Mouse (Mus musculus): ENCODE measurements around the gene Prap1. TPM values are rescaled to one million over a fixed set of nuclear protein-coding genes. Genes with fewer than 3 reads are reported as not detected.

Prap1 gene
- polyA plus RNA-seq, 1 experiment from 2014 or later, result not detected

- H3K4me1 ChIP-seq, result no peaks in the 10 kb centered on the region
- WGBS (ENCODE audit: insufficient replicate concordance), result 4% methylated on average over 6 of the region's 6 CpGs
- ATAC-seq, result no peak
- no peak overlapping the region for H3K9ac ChIP-seq
- no peak overlapping the region for H3K27ac ChIP-seq
- no peaks in the 10 kb centered on the region for H3K9me3 ChIP-seq (replicated peaks)
- no peak overlapping the region; the same call in 1 of the 2 replicates for H3K4me2 ChIP-seq
- H3K4me3 ChIP-seq, result no peak overlapping the region
- no peaks in the 10 kb centered on the region for H3K36me3 ChIP-seq
- peaks cover 96% of the 10 kb centered on the region for H3K27me3 ChIP-seq (replicated peaks)
Observed at GRCm38 (mm10) chr7:140061832-140062130, 31.4 kb upstream of the Prap1 start.

- WGBS (ENCODE audit: insufficient replicate concordance), result 17% methylated on average over 11 of the region's 11 CpGs
- ATAC-seq, result 0 out of 2 replicates have a peak, but pooled peaks have one; percentile 17
- no peaks in the 10 kb centered on the region for H3K36me3 ChIP-seq
- H3K4me3 ChIP-seq, result no peak overlapping the region
- peaks cover 91% of the 10 kb centered on the region for H3K27me3 ChIP-seq (replicated peaks)
- no peaks in the 10 kb centered on the region for H3K9me3 ChIP-seq (replicated peaks)
- H3K27ac ChIP-seq, result no peak overlapping the region
- no peaks in the 10 kb centered on the region for H3K4me1 ChIP-seq
- no peak overlapping the region for H3K9ac ChIP-seq
- H3K4me2 ChIP-seq, result no peak overlapping the region
Observed at GRCm38 (mm10) chr7:140062307-140062706, 30.9 kb upstream of the Prap1 start.

GRCm38 (mm10) chr7:140063092-140063491 is 30.1 kb upstream of the Prap1 start:
- peaks cover 83% of the 10 kb centered on the region for H3K27me3 ChIP-seq (replicated peaks)
- ATAC-seq, result no peak

GRCm38 (mm10) chr7:140067397-140067796 is 25.8 kb upstream of the Prap1 start:
- Histone ChIP-seq H3K9me3 (replicated peaks) (no peaks in the 10 kb centered on the region), H3K4me3 (no peak overlapping the region), H3K4me2 (no peak overlapping the region), H3K9ac (no peak overlapping the region), H3K36me3 (no peaks in the 10 kb centered on the region), H3K27me3 (replicated peaks) (peaks cover 65% of the 10 kb centered on the region), H3K4me1 (no peaks in the 10 kb centered on the region), H3K27ac (no peak overlapping the region)
- 39% methylated on average over 6 of the region's 6 CpGs for WGBS (ENCODE audit: insufficient replicate concordance)
- ATAC-seq, result no peak

More at GRCm38 (mm10) chr7:140063092-140063491, 30.1 kb upstream of the Prap1 start:
- no peak overlapping the region for H3K27ac ChIP-seq
- H3K9me3 ChIP-seq (replicated peaks), result no peaks in the 10 kb centered on the region
- H3K4me1 ChIP-seq, result no peaks in the 10 kb centered on the region
- H3K4me2 ChIP-seq, result no peak overlapping the region
- 16% methylated on average over 7 of the region's 7 CpGs for WGBS (ENCODE audit: insufficient replicate concordance)
- H3K4me3 ChIP-seq, result no peak overlapping the region
- no peak overlapping the region for H3K9ac ChIP-seq
- H3K36me3 ChIP-seq, result no peaks in the 10 kb centered on the region

- H3K4me2 ChIP-seq, result peak overlapping the region; percentile 55
- H3K4me1 ChIP-seq, result no peaks in the 10 kb centered on the region
- peak; percentile 24; the same call in 1 of the 2 replicates for ATAC-seq
- no peak overlapping the region for H3K9ac ChIP-seq
- H3K27ac ChIP-seq, result no peak overlapping the region
- peak overlapping the region; percentile 16; the same call in 1 of the 2 replicates for H3K4me3 ChIP-seq
- H3K36me3 ChIP-seq, result no peaks in the 10 kb centered on the region
- H3K27me3 ChIP-seq (replicated peaks), result peaks cover 46% of the 10 kb centered on the region
- no peaks in the 10 kb centered on the region for H3K9me3 ChIP-seq (replicated peaks)
- 22% methylated on average over 39 of the region's 39 CpGs for WGBS (ENCODE audit: insufficient replicate concordance)
Observed at GRCm38 (mm10) chr7:140070042-140070711, 23.0 kb upstream of the Prap1 start.

GRCm38 (mm10) chr7:140077698-140078097 is 15.5 kb upstream of the Prap1 start:
- no peak overlapping the region for H3K4me3 ChIP-seq
- H3K4me1 ChIP-seq, result 0 out of 2 replicates have a peak, but pooled peaks cover 4% of the 10 kb centered on the region
- H3K4me2 ChIP-seq, result no peak overlapping the region
- WGBS (ENCODE audit: insufficient replicate concordance), result 54% methylated on average over 6 of the region's 6 CpGs
- H3K9ac ChIP-seq, result no peak overlapping the region
- no peak for ATAC-seq
- peaks cover 41% of the 10 kb centered on the region for H3K27me3 ChIP-seq (replicated peaks)
- H3K27ac ChIP-seq, result no peak overlapping the region
- H3K9me3 ChIP-seq (replicated peaks), result no peaks in the 10 kb centered on the region
- no peaks in the 10 kb centered on the region for H3K36me3 ChIP-seq

- H3K9ac ChIP-seq, result no peak overlapping the region
- no peaks in the 10 kb centered on the region for H3K9me3 ChIP-seq (replicated peaks)
- H3K4me3 ChIP-seq, result no peak overlapping the region
- H3K4me2 ChIP-seq, result no peak overlapping the region
- H3K27me3 ChIP-seq (replicated peaks), result peaks cover 44% of the 10 kb centered on the region
- ATAC-seq, result no peak
- H3K27ac ChIP-seq, result no peak overlapping the region
- H3K36me3 ChIP-seq, result no peaks in the 10 kb centered on the region
- 0 out of 2 replicates have a peak, but pooled peaks cover 4% of the 10 kb centered on the region for H3K4me1 ChIP-seq
- WGBS (ENCODE audit: insufficient replicate concordance), result 3% methylated on average over 5 of the region's 5 CpGs
Observed at GRCm38 (mm10) chr7:140078711-140079110, 14.5 kb upstream of the Prap1 start.

GRCm38 (mm10) chr7:140080503-140081156 is 12.6 kb upstream of the Prap1 start:
- Histone ChIP-seq H3K4me3 (no peak overlapping the region), H3K4me2 (no peak overlapping the region)

GRCm38 (mm10) chr7:140081408-140082241 is 11.6 kb upstream of the Prap1 start:
- Histone ChIP-seq H3K4me1 (0 out of 2 replicates have a peak, but pooled peaks cover 4% of the 10 kb centered on the region), H3K4me3 (no peak overlapping the region), H3K4me2 (no peak overlapping the region), H3K27ac (no peak overlapping the region), H3K9ac (no peak overlapping the region), H3K9me3 (replicated peaks) (no peaks in the 10 kb centered on the region), H3K36me3 (no peaks in the 10 kb centered on the region), H3K27me3 (replicated peaks) (peaks cover 44% of the 10 kb centered on the region)
- ATAC-seq, result peak; percentile 10; the same call in 1 of the 2 replicates
- 26% methylated on average over 20 of the region's 20 CpGs for WGBS (ENCODE audit: insufficient replicate concordance)

More at GRCm38 (mm10) chr7:140080503-140081156, 12.6 kb upstream of the Prap1 start:
- Histone ChIP-seq H3K36me3 (no peaks in the 10 kb centered on the region), H3K4me1 (0 out of 2 replicates have a peak, but pooled peaks cover 4% of the 10 kb centered on the region), H3K9me3 (replicated peaks) (no peaks in the 10 kb centered on the region), H3K27me3 (replicated peaks) (peaks cover 44% of the 10 kb centered on the region), H3K9ac (no peak overlapping the region), H3K27ac (no peak overlapping the region)
- ATAC-seq, result peak; percentile 43; the same call in 1 of the 2 replicates
- WGBS (ENCODE audit: insufficient replicate concordance), result 6% methylated on average over 24 of the region's 24 CpGs

GRCm38 (mm10) chr7:140082242-140082678 is 10.9 kb upstream of the Prap1 start, which contains the start of gene Caly:
Gene Caly (minus strand): TSS chr7:140082548.
- Histone ChIP-seq H3K4me3 (no peak within 1 kb of the TSS), H3K27me3 (replicated peaks) (peaks cover 44% of the 10 kb centered on the region), H3K4me1 (0 out of 2 replicates have a peak, but pooled peaks cover 4% of the 10 kb centered on the region), H3K4me2 (no peak within 1 kb of the TSS), H3K9me3 (replicated peaks) (no peaks in the 10 kb centered on the region), H3K9ac (no peak within 1 kb of the TSS), H3K27ac (no peak within 1 kb of the TSS), H3K36me3 (no peaks in the 10 kb centered on the region)
- 10% methylated on average over 18 of the region's 18 CpGs for WGBS (ENCODE audit: insufficient replicate concordance)
- ATAC-seq, result peak; percentile 35; the same call in 1 of the 2 replicates

GRCm38 (mm10) chr7:140090601-140091000 is 2.6 kb upstream of the Prap1 start:
- no peak overlapping the region for H3K27ac ChIP-seq
- no peak overlapping the region for H3K4me3 ChIP-seq
- H3K4me2 ChIP-seq, result no peak overlapping the region
- WGBS (ENCODE audit: insufficient replicate concordance), result 71% methylated on average over 10 of the region's 10 CpGs
- H3K9me3 ChIP-seq (replicated peaks), result no peaks in the 10 kb centered on the region
- ATAC-seq, result no peak
- H3K9ac ChIP-seq, result no peak overlapping the region
- H3K27me3 ChIP-seq (replicated peaks), result 0 out of 2 replicates have a peak, but pooled peaks cover 6% of the 10 kb centered on the region
- H3K36me3 ChIP-seq, result no peaks in the 10 kb centered on the region
- no peaks in the 10 kb centered on the region for H3K4me1 ChIP-seq
